Mouse (Mus musculus): ENCODE data around the gene Arhgap18. TPM values are rescaled to one million over a fixed set of nuclear protein-coding genes. Genes with fewer than 3 reads are reported as not detected.
"Not testable (repeated sequence)": the region's sequence is repeated elsewhere in the genome, so short reads cannot be mapped to it uniquely, and the experiment has no call there.

The Arhgap18 gene
- polyA plus RNA-seq, 3 experiments from 2014 or later = 38.9 to 47.6 (median 41.2) TPM

DNA sequence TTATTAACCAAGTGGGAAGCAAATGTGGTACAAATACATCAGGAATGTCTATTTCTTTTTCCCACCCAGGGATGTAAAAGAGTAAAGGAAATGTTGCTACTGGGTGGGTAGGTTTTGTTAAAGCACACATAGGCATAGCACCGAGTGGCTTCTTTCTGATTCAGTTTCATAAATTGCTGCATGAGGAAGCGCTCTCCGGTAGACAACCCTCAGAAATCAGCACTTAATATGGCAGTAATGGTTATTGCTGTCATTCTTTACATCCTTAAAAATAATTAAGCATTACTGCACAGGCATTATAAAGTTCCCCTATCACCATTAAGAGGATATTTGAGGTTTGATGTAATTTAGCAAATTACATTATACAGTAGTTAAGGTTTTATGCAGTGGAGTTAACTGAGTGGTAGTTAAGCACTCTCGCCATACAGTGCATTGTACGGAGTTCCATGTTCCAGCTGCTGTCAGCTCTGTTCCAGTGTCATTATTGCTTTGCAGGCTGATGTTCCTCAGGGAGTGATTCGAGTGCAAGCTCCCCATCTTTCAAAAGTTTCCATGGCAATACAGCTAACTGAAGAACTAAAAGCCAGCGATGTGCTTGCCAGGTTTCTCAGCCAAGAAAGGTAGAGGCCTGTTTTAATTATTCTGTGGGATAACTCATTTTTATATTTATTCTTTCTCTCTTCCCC is 159.0 kb downstream of the Arhgap18 start:
- ATAC-seq = no peak

GRCm38 (mm10) chr10:26912807-26913206 is 159.6 kb downstream of the Arhgap18 start:
- no peak for ATAC-seq

- peak; percentile 50 for ATAC-seq
These were observed 166.2 kb downstream of the Arhgap18 start for GRCm38 (mm10) chr10:26919307-26919977.

DNA sequence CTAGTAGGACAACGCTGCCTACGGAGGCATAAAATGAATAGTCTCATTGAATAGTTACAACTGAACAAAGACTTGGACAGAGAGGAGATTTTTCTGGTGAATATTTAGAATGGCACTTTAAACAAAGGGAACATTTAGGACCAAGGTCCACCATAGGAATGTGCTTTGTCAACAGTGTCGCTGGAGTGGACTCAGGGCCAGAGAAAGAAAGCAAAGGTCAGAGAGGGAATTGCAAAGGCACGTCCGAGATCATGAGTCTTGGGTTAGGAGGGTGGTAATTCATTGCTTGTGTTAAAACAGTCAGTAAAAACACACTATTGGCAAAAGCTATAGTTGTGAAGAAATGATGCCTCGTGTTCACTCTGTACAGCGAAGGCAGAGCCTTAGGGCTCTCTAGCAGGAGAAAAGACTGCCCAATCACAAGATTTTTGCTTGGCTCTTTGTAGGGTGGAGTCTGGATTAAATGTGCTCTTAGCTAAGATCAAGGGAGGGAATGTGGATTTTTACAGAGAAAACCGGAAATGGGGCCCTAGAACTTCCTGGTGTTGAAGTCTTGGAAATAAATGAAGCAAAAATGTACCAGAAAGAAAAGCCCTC is 167.3 kb downstream of the Arhgap18 start:
- ATAC-seq = no peak

GRCm38 (mm10) chr10:26936056-26936455 is 182.8 kb downstream of the Arhgap18 start:
- ATAC-seq = not testable (repeated sequence)

GRCm38 (mm10) chr10:26938464-26938863 is 185.2 kb downstream of the Arhgap18 start:
- not testable (repeated sequence) for ATAC-seq

- ATAC-seq = no peak
These were observed 186.3 kb downstream of the Arhgap18 start for GRCm38 (mm10) chr10:26939549-26939948.

GRCm38 (mm10) chr10:26948331-26948730 is 195.1 kb downstream of the Arhgap18 start:
- ATAC-seq = no peak

DNA sequence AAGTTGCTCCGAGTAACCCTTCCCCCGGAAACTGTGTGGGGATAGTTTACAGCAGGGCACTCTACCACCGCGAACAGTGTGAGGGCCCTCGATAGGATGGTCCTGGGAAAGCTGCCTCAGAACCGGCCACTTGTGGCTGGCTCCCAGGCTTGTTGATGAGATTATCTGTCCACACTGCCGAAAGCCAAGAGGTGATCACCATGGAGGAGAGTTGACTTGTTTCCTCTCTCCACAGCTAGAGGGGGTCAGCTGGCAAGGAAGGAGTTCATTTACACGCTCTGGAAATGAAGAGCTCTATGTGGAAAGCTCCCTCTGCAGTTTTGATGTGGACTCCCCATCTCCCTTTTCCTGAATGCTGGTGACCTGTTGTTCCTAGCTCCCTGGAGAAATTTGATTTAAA is 196.4 kb downstream of the Arhgap18 start:
- no peak for ATAC-seq

DNA sequence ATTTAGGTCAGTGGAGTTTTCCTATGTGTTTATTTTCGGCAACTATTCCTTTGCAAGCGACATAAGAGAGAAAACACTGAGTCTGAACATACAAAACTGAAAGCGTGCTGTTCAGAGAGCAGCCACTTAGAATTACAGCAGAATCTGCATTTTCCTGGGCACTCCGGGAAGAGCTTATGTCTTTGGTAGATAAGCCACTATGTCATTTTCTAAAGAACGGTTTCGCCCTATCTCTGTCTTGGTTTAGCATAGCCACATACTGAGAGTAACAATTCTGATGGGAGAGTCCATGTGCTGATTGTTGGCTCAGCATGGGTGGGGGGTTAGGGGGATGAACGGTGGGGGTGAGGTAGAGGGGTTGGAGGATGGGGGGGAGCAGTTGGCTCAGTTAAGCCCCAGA is 197.2 kb downstream of the Arhgap18 start:
- ATAC-seq = no peak

- no peak for ATAC-seq
These were observed 205.3 kb downstream of the Arhgap18 start for GRCm38 (mm10) chr10:26958513-26958912.

Data from inflammation-experienced regulatory T-cells, adult 6 months (primary cell).